Mouse (Mus musculus) midbrain, postnatal 0 days (tissue): ENCODE data around the gene Tepp. TPM values are rescaled to one million over a fixed set of nuclear protein-coding genes. Genes with fewer than 3 reads are reported as not detected.
A peak's percentile ranks its signal among the peaks of the same experiment; 100 is the strongest.

Experiments used
- ATAC-seq: fragments of 200-750 bp; cut with Nextera tagmentation; 2 replicates; pipeline ENCODE4 v1.8.0; 2017; ENCODE audit warnings: moderate number of reproducible peaks, mild to moderate bottlenecking, moderate TSS enrichment, moderate library complexity; ENCODE audit not compliant: low FRiP score
- DNase-seq: peaks from one replicate; pipeline ENCODE4 v3.0.0-alpha.2; 2015; ENCODE audit warnings: low spot score
- H3K27ac ChIP-seq: fragments of 300-500 bp; sonication (generic); 2 replicates; pipeline ENCODE4 v1.5.1; 2014; ENCODE audit warnings: low read depth, mild to moderate bottlenecking, low read length, mixed read lengths
- H3K27me3 ChIP-seq: fragments of 300-500 bp; sonication (generic); 2 replicates; pipeline ENCODE4 v1.6.1; 2014; ENCODE audit warnings: low read length, control low read depth, mixed read lengths; ENCODE audit not compliant: insufficient read depth
- H3K36me3 ChIP-seq: fragments of 300-500 bp; sonication (generic); 2 replicates; pipeline ENCODE4 v1.6.1; 2014; ENCODE audit warnings: low read length, control low read depth, mixed read lengths; ENCODE audit not compliant: insufficient read depth
- H3K4me1 ChIP-seq: fragments of 300-500 bp; sonication (generic); 2 replicates; pipeline ENCODE4 v1.6.1; 2014; ENCODE audit warnings: mild to moderate bottlenecking, control low read depth, antibody characterized with exemption, low read length, mixed read lengths; ENCODE audit not compliant: insufficient read depth
- H3K4me2 ChIP-seq: fragments of 300-500 bp; sonication (generic); 2 replicates; pipeline ENCODE4 v1.6.1; 2014; ENCODE audit warnings: low read depth, mild to moderate bottlenecking, low read length, mixed read lengths; ENCODE audit not compliant: poor library complexity, severe bottlenecking
- H3K4me3 ChIP-seq: fragments of 300-500 bp; sonication (generic); 2 replicates; pipeline ENCODE4 v1.5.1; 2014; ENCODE audit warnings: low read depth, mild to moderate bottlenecking, low read length, moderate library complexity
- H3K9ac ChIP-seq: fragments of 300-500 bp; sonication (generic); replicated peaks from 2 replicates; pipeline ENCODE4 v1.6.1; 2014; ENCODE audit warnings: mild to moderate bottlenecking, low read length, moderate library complexity, mixed read lengths; ENCODE audit not compliant: poor library complexity, severe bottlenecking
- H3K9me3 ChIP-seq: fragments of 300-500 bp; sonication (generic); 2 replicates; pipeline ENCODE4 v1.6.1; 2016; ENCODE audit warnings: low read length, control low read depth
- CTCF ChIP-seq: IDR thresholded peaks from 2 replicates; pipeline ENCODE4 v1.5.1; 2016; ENCODE audit warnings: antibody characterized with exemption, mild to moderate bottlenecking
- WGBS: fragments of 180-500 bp; shearing (Covaris S2); extraction: QIAGEN DNeasy Blood & Tissue Kit; methylation state at CpG from one replicate; pipeline ENCODE4 v1.1.7; 2014; 5-methylcytosine and 5-hydroxymethylcytosine counted together
- polyA plus RNA-seq: library from polyadenylated mRNA; unstranded; fragments of >200 nt; fragmentation: Nextera tagmentation; extraction: Ambion mirVana; gene quantifications from 2 replicates; pipeline ENCODE4 v1.2.1, GENCODE M21; 2015
- total RNA-seq: library from RNA; depleted of rRNA; stranded (reverse); fragments of >200 nt; gene quantifications from 2 replicates; pipeline ENCODE4 v1.2.3, GENCODE M21; 2014; rRNA removed

The Tepp gene
- total RNA-seq (0.77 and 1.1 TPM in 2 replicates), polyA plus RNA-seq (2.5 and 3.7 TPM in 2 replicates)

DNA sequence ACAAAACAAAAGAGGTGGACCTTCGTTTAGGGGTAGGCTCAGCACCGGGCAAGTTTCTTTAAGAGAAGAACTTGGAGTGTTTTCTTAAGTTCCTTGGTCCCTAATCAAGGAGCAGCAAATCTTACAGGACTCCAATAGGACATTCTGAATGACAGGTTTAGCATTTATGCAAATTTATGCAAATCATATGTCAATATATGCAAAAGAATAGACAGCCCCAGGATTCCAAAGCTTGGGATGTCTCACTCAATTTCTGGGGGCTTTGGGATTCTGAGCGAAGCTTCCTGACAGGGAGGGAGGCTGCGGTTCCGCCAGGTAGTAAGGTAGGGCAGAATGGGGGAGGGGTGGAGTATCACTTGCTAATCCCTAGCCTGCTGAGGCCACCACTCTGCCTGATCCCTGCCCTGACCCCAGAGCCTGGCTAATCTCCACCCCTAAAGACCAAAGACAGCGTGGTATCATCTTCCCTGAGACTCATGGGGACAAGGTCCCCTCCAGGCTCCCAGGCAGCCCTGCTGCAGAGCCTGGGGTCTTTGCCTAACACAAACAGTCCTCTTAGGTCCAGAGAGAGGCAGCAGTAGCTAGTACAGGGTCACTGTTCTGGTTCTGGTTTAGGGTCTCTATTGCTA lies at the start of gene Tepp:
TSS of gene Tepp (plus strand) at position 225 of the 629 bp plus-strand sequence.
- Histone ChIP-seq H3K27me3 (no peaks in the 10 kb centered on the region), H3K4me3 (no peak within 1 kb of the TSS), H3K9ac (no peak within 1 kb of the TSS), H3K36me3 (no peaks in the 10 kb centered on the region), H3K9me3 (no peaks in the 10 kb centered on the region), H3K4me2 (no peak within 1 kb of the TSS), H3K27ac (no peak within 1 kb of the TSS), H3K4me1 (no peaks in the 10 kb centered on the region; the same call in 1 of the 2 replicates)
- TF ChIP-seq CTCF: no peak
- 25% methylated on average over 6 of the region's 6 CpGs for WGBS
- ATAC-seq: no peak
- DNase-seq: no peak

DNA sequence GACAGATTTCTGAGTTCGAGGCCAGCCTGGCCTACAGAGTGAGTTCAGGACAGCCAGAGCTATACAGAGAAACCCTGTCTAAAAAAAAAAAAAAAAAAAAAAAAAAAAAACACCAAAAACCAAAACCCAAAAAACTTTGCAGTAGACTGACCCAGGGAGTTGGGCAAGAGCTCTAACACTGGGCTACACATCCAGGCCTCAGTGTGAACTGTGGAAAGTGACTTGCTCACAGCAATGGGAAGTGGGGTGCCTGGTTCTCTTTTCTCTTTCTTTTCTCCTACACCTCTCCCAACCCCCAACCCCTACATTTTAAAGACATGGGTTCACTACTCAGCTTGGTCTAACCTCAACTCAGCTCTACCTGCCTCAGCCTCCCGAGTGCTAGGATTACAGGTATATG lies 48.2 kb upstream of the Tepp start:
- 84% methylated on average over 2 of the region's 2 CpGs for WGBS
- no peaks in the 10 kb centered on the region for H3K27me3 ChIP-seq
- no peaks in the 10 kb centered on the region for H3K4me1 ChIP-seq
- H3K9ac ChIP-seq: no peak overlapping the region
- H3K27ac ChIP-seq: no peak overlapping the region
- H3K4me3 ChIP-seq: no peak overlapping the region
- no peak for DNase-seq
- no peaks in the 10 kb centered on the region for H3K36me3 ChIP-seq
- H3K4me2 ChIP-seq: no peak overlapping the region
- H3K9me3 ChIP-seq: no peaks in the 10 kb centered on the region
- no peak for TF ChIP-seq CTCF
- no peak for ATAC-seq

DNA sequence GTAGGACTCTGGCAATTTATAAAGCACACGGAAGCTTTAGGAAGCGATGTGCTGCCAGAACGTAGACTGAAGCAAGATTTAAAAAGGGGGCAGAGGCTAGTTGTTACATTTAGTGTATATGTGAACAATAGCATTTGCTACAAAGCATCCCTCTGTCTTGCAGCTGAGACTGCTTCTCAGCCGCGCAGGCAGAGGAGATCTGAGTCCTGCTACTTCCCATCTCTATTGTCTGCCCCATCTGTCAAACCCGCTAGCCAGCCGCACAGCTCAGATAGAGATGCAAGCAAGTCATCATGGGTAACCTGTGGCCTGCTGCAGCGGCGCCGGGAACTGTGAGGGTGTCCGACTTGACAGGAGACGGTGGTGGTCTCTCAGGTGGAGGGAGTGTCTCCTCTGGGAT lies 39.9 kb upstream of the Tepp start:
- no peak for ATAC-seq
- WGBS: 60% methylated on average over 12 of the region's 12 CpGs
- Histone ChIP-seq H3K9ac (no peak overlapping the region), H3K4me1 (no peaks in the 10 kb centered on the region), H3K4me3 (no peak overlapping the region), H3K27me3 (no peaks in the 10 kb centered on the region), H3K9me3 (no peaks in the 10 kb centered on the region), H3K36me3 (no peaks in the 10 kb centered on the region), H3K27ac (no peak overlapping the region), H3K4me2 (no peak overlapping the region)
- DNase-seq: no peak
- TF ChIP-seq CTCF: no peak

DNA sequence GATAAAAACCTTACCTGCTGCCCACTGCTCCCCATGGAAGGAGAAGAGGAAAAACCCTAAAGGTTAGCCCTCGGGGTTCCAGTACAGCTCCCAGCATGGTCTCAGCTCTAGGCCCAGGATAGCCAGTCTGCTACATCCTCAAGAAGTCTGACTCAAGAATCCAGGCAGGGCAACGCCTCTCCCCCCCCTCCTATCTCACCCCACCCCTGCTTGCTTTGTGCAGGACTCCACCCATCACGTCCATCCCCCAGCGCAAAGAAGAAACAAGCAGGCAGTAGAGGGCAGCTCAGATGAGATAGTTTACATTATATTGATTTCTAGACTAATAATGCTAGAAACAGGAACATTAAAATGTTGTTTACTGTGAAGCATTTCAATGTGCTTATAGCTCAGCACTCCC lies 38.5 kb upstream of the Tepp start:
- whole genome bisulfite sequencing: 42% methylated on average over 4 of the region's 4 CpGs
- no peaks in the 10 kb centered on the region for H3K4me1 ChIP-seq
- no peak for DNase-seq
- no peak for TF ChIP-seq CTCF
- ATAC-seq: no peak
- no peaks in the 10 kb centered on the region for H3K27me3 ChIP-seq
- H3K36me3 ChIP-seq: no peaks in the 10 kb centered on the region
- H3K4me2 ChIP-seq: no peak overlapping the region
- no peaks in the 10 kb centered on the region for H3K9me3 ChIP-seq
- H3K4me3 ChIP-seq: no peak overlapping the region
- no peak overlapping the region for H3K9ac ChIP-seq
- no peak overlapping the region for H3K27ac ChIP-seq

DNA sequence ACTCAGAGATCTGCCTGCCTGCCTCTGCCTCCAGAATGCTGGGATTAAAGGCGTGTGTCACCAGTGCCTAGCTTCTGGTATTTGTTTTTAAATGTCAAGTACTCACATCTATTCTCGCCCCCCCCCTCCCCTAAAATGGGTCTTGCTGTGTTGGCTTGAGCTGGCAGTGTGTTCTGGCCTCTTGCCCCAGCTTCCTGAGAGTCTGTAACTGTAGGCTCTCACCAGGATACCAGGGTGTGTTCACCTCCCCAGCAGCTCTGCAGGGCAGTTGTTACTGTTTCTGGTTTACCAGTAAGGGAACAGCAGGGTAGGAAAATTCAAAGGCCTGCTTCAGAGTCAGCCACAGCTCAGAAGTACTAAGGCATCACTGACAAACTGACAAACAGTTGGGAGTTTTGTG lies 37.5 kb upstream of the Tepp start:
- no peaks in the 10 kb centered on the region for H3K9me3 ChIP-seq
- H3K27me3 ChIP-seq: no peaks in the 10 kb centered on the region
- ATAC-seq (no peak), DNase-seq (peak; percentile 35)
- H3K9ac ChIP-seq: no peak overlapping the region
- no peak overlapping the region for H3K4me2 ChIP-seq
- no peaks in the 10 kb centered on the region for H3K4me1 ChIP-seq
- WGBS: 29% methylated on average over 2 of the region's 2 CpGs
- H3K27ac ChIP-seq: no peak overlapping the region
- no peak for TF ChIP-seq CTCF
- H3K36me3 ChIP-seq: no peaks in the 10 kb centered on the region
- no peak overlapping the region for H3K4me3 ChIP-seq

DNA sequence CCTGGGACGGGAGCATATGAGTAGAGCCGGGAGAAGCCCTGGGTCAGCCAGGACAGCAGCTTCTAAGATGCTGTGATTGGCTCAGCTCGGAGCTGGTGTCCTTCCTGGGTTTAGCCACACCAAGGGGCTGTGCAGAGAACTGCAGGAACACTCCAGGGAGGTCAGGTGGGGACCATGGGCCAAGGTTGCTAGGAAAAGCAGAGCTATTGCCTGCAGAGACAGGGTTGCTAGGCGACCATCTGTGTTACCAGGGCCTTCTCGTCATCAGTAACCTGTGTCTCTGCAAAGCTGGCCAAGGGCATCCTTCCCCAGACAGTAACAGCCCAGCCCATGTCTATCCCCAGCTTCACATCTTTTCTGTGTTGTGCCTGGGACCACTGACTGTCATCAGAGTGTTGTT lies 28.9 kb upstream of the Tepp start:
- Histone ChIP-seq H3K4me2 (no peak overlapping the region), H3K36me3 (no peaks in the 10 kb centered on the region), H3K27me3 (no peaks in the 10 kb centered on the region), H3K9ac (no peak overlapping the region), H3K4me3 (no peak overlapping the region), H3K4me1 (no peaks in the 10 kb centered on the region), H3K9me3 (no peaks in the 10 kb centered on the region), H3K27ac (0 out of 2 replicates have a peak overlapping the region, but pooled peaks have one; percentile 8)
- 49% methylated on average over 5 of the region's 5 CpGs for WGBS
- ATAC-seq: peak; percentile 88
- TF ChIP-seq CTCF: peak; percentile 39
- peak; percentile 61 for DNase-seq
